Mouse (Mus musculus): ENCODE results near the gene Htra2.

The Htra2 gene

GRCm38 (mm10) chr6:83008659-83009058 lies 46.4 kb downstream of the Htra2 start:
- DNase-seq (ENCODE audit: low read depth, low spot score) = no peak

GRCm38 (mm10) chr6:83006114-83006513 lies 49.0 kb downstream of the Htra2 start:
- DNase-seq (ENCODE audit: low read depth, low spot score) = no peak

GRCm38 (mm10) chr6:83005444-83006011 lies 49.5 kb downstream of the Htra2 start:
- no peak for DNase-seq (ENCODE audit: low read depth, low spot score)

DNA sequence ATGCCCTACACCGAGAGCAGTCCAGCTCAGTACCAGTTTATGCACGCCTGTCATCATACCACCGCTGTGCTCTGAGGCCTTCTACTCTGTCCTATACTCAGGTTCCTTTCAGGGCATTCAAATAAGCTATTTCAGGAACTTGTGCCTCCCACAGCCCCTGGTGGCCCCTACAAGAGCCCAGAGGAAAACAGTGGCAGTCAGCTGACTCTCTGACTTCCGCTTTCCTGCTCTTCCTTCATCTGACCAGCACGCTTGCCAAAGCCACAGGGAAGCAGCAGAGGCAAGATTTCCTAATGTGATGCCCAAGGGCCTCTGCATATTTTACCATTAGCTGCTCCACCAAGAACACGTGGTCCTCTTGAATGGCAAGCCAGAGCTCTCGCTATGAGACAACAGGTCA lies 50.2 kb downstream of the Htra2 start:
- no peak for DNase-seq (ENCODE audit: low read depth, low spot score)

DNA sequence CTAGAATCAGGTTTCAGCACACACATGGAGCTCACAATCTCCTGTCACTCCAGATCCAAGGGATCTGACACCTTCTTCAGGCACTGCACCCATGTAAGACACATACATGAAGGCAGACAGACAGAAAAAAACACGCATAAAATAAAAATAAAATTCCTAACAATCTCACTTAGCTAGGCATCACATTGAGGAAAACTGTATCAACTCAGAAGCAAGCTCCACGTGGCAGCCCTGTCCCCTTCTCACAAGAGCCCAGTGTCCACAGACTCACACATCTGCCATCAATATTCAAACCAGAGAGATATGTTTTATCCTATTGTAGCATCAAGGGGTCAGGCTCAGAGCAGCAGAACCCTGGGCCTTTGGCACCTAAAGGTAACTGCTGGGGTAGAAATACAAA lies 50.8 kb downstream of the Htra2 start:
- no peak for DNase-seq (ENCODE audit: low read depth, low spot score)

- no peak for DNase-seq (ENCODE audit: low read depth, low spot score)
Observed at GRCm38 (mm10) chr6:83003850-83004249, 51.2 kb downstream of the Htra2 start.

GRCm38 (mm10) chr6:83003082-83003481 lies 52.0 kb downstream of the Htra2 start:
- DNase-seq (ENCODE audit: low read depth, low spot score) = no peak

All from ES-CJ7 (cell line).